Mouse (Mus musculus): ENCODE data around the gene Gm11011. TPM values are rescaled to one million over a fixed set of nuclear protein-coding genes. Genes with fewer than 3 reads are reported as not detected.

Gene Gm11011
- polyA plus RNA-seq, 1 experiment: not detected

DNA sequence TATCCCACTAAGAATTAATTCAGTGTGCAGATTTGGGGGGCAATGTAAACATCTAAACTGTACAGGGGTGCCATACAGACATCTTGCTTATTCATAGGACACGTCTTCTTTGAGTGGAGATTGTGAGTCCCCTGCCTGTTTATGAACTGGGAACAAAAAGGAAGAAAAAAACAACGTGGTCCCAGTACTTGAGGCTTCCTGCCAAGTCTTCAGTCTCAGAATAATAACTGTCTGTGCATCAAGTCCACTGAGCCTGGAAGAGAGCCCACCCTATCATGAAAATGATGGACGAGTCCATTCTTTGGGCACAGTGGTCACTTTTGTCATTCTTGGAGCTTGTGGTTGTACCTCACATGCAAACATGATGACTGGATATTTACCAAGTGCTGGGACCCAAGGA lies 6.2 kb upstream of the Gm11011 start:
- DNase-seq (ENCODE audit: low read depth, low spot score): no peak
- 64% methylated on average over 3 of the region's 3 CpGs for WGBS

DNA sequence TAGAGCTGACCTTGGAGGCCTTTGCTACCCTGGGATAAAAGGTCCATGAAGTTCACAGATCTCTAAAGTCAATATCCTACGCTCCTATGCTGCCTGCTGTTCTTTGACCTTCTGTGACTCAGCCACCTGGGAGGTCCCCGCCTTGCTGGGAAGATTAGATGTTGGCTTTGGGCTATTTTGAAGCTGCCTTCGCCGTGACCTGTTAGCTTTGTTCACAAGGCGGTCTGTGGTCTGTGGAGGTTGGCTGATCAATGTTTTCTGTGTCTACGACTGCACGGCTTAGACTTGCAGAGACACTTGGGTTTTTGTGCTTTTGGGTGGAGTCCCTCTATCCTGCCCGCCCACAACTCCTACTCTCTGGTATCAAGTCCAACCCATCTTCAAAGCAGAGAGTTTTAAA lies 2.9 kb upstream of the Gm11011 start:
- no peak for DNase-seq (ENCODE audit: low read depth, low spot score)
- 46% methylated on average over 8 of the region's 8 CpGs for WGBS

DNA sequence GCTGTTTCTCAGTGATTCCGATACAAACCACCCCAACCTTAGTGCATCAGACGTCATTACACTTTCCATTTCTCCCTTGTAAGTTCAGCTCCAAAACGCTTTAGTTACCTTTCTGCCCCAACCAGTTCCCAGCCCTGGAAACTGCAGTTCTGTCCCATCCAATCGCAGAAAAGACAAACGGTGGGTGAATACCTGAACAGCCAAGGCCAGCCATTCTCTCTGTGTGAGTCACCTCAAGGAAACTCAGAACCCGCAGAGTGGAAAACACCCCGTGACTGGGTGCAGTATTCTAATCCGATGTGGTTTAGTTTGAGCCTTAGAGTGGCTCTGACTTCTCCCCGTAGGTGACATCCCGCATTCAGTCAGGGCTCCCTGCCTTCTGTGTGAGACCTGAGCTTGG lies 2.2 kb upstream of the Gm11011 start:
- no peak for DNase-seq (ENCODE audit: low read depth, low spot score)
- 65% methylated on average over 10 of the region's 10 CpGs for WGBS

DNA sequence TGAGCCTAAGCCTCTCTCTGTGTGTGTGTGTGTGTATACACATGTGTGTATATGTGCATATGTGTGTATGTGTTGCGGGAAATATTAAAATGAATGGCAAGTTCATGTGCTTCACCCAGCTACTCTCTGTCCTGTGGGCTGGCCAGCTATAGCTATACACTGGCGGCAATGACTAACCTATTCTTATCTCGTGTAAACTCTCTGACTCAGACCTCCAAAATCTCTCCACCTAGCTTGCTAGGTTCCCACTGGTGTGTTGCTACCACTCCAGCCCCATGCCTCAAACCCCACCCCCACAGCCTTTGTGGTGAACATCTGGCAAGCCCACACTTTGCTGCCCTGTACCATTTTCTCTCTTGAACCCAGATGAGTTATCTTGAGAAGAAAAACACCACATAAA lies 857 bp downstream of the Gm11011 start:
- 75% methylated on average over 3 of the region's 3 CpGs for WGBS
- no peak for DNase-seq (ENCODE audit: low read depth, low spot score)

DNA sequence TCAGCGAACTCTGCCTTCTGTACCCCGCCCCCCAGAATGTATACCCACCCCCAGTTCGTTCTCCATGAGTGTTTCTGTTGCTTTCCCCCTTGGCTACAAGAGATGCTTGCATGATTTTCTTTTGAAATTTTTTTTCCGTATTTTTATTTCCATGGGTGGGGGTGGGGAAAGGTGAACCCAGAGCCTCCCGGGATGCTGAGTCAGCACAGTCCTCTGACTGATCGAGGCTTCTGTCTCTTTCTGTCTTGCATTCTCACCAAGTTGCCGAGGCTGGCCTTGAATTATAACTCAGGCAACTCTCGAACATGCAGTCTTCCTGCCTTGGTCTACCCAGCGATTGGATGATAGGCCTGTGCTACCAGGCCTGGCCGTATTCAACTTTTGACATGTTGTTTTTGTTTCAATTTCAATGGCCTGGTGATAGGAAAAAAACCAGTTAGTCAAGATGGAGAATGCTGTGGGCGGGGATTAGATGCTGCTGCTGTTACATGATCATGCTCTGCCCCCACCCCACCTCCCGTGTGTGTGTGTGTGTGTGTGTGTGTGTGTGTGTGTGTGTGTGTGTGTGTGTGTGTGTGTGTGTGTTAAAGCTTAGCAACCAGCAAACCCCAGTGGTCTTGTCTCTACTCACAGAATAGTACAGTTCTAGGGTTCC lies 1.8 kb downstream of the Gm11011 start:
- no peak for DNase-seq (ENCODE audit: low read depth, low spot score)
- 69% methylated on average over 12 of the region's 12 CpGs for WGBS

DNA sequence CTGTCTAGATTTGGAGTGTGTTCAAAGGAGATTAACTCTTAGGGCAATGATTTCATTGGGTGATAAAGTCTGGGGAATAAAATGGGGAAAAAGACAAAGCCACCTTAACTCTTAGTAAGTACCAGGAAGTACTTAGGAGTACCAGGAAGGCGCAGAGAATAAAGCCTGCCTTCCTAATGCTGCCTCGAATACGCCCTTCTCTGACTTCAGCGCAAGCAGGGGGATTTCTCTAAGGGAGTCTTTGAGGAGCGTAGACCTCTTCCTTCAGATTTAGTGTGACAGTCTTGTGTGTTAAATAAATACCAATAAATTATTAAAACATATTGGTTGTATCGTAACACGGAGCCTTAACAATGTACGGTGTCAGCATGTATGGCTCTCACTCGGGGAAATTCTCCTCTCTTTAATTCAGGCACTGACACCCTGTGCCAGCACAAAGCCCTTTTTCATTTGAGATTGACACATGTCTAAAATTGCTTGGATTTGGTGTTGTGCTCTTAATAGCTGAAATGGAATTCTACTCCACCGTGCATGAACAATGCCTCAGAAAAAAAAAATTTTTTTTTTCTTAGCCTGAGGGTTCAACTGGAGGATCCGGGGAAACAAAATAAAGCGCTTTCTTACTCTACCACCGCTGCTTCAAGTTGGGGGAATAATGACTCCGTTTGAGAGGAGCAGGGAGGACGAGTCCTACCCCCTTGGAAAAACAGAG lies 2.6 kb downstream of the Gm11011 start:
- no peak for DNase-seq (ENCODE audit: low read depth, low spot score)
- 73% methylated on average over 15 of the region's 15 CpGs for WGBS

DNA sequence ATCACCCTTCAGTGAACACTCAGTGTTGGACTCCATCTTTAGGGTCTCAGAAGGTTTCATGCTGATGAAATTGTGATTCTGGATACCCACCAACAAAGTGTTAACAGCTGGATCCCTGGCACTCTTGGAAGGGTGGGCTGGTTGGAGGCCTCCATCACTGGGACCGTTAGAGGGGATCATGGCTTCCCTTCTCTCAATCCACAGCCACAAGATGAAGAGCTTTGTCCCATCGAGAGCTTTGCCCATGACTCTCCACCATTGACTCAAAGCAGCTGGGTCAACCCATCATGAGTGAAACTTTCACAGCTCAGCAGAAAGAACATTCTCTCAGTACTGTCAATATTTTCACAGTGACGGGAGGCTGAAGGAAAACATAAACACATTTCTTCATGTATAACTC lies 4.1 kb downstream of the Gm11011 start:
- WGBS: 85% methylated on average over 3 of the region's 3 CpGs
- no peak for DNase-seq (ENCODE audit: low read depth, low spot score)

DNA sequence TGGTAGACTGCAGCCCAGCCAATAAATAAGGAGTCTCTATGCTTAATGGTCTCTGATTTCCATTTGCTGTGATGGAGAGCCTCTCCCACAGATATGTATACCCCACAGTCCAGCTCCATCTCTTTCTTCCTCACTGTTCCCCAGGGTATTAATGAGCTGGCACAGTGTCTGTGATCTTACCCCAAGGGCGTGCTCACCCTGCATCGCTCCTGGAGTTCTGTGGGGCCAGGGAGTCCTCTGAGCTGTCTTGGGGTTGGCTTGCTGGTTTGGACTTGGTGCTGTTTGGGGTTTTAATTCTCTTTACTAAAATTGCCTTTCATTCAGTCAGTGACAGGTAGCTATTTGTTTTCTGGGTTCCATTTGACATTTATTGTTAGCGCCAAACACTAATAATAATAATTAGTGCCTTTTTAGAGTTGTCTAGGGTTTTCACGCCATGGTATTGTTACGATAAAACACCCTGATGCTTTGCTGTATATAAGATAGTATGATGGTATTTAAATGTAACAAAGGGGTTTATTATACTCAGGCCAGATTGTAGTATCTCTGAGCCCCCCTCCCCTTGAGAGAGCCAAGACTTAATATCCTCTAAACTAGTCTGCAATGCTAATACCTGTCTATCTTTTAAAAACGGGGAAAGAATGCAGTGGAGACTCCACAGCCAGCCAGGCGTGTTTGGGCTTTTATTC lies 9.9 kb downstream of the Gm11011 start:
- 86% methylated on average over 7 of the region's 7 CpGs for WGBS
- DNase-seq (ENCODE audit: low read depth, low spot score): no peak

DNA sequence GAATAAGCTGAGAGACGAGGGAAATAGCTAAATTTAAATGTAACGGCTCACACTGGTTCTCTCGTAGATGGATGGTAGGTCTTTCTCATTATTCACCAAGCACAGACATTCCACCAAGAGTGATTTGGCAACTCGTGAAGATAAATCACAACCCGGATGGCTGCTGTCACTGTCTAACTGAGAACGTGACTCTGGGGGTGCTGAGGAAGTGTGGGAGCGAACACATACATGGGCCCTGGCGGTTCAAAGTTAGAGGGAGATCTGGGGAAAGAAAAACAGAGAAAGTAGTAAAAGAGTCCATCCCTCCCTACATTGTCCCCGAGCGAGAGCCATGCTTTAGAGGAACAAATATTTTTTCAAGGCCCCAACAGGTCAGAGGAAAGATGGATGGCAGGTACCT lies 17.5 kb downstream of the Gm11011 start:
- WGBS: 76% methylated on average over 10 of the region's 10 CpGs
- no peak for DNase-seq (ENCODE audit: low read depth, low spot score)

DNA sequence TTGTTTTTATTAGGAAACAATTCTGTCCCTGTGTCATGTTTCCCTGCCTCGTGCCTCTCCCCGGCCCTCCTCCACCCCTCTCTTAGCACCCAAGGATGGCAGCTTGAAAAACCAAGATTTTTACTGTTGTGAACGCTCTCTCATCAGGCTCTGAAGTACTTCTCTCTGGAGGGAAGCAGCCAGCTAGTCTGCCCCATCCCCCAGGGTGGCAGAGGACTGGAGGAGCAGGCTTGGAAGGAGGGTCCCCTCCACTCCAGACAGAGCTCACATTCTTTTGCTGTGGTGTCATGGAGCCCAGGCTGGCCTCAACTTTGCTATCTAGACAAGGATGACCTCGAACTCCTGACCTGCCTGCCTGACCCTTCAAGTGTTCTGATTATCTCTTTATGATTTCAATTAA lies 21.4 kb downstream of the Gm11011 start:
- 49% methylated on average over 4 of the region's 4 CpGs for WGBS
- no peak for DNase-seq (ENCODE audit: low read depth, low spot score)

DNA sequence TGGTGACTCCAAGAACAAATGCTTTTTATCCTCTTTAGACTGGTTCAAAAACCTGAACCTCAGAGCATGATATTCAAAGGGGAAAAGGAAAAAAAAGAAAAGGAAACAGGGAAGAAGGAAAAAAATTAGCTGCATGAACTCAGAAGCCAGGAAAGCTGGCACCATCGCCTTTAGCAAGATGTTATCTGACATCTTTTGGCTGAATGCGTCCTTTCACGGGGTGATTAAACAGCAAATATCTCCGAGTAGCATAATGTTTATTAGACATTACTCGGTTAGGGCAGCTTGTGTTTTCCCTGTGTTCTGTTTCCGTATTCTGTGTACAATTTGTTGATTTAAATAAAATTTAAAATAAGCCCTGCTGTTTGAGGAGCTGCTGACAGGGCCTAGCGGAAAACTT lies 21.8 kb downstream of the Gm11011 start:
- no peak for DNase-seq (ENCODE audit: low read depth, low spot score)
- 59% methylated on average over 7 of the region's 7 CpGs for WGBS

DNA sequence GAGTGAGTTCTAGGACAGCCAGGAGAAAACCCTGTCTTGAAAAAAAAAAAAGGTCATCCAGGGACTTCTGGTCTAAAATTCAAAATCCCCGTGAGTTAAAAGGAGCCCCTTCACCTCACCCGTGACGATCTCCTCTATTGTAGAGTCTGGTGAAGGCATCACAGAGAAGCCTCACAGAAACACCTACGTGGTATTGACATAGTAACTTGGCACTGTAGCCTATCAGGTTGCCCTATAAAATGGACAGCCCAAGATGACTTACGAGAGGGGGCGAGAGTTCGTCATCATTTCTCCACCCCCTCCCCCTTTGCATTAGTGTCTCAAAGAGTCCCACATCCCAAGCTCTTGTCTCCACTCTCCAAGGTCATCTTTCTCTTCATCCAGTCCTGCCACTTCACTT lies 41.9 kb downstream of the Gm11011 start:
- no peak for DNase-seq (ENCODE audit: low read depth, low spot score)
- WGBS: 79% methylated on average over 7 of the region's 7 CpGs

DNA sequence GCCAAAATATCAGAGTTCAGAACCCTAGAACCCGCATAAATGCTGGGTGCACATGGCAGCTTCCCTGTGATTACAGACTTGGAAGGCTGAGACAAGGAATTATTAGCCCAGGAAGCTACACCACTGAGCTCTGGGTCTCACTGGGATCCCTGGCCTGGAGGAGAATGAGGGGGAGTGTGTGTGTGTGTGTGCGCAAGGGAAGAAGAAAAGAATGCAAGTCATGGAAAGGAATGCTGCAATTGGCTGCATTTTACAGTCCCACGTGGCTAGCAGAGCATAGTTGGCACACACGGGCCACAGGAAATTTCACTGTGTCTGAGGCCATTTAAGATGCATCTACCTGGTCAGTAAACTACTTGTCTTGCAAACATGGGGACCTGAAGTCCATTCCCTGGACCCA lies 48.6 kb downstream of the Gm11011 start:
- DNase-seq (ENCODE audit: low read depth, low spot score): no peak
- 46% methylated on average over 4 of the region's 4 CpGs for WGBS

Other genes with a start within 250 kb of the Gm11011 start
- 5.9 and 8.1 TPM in 2 replicates for gene Tshz2, start 45.3 kb upstream of the Gm11011 start, polyA plus RNA-seq (2012; rRNA removed)

Data from large intestine, adult 2 months (tissue).